9 mouse cellular contexts compared by ENCODE assay signal in the genomic region with DNA sequence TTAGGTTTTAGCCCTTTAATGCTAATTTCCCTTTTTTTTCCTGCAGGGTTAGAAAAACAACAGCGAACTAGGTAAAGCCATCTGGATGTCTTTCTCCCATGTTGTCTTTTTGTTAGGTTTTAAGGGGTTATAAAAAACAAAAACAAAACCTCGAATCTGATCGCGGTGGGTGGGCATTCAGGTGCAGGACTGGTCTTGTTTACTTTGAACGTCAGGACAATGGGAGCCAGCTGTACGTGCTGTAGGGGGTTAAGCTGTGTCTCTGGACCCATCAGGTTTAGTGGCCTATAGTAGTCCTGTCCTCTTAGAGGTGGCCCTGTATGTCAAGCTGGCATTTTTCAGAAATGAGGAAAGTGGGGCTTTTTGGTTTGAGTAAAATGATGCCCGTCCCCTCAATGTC. TPM values are rescaled to one million over a fixed set of nuclear protein-coding genes. Genes with fewer than 3 reads are reported as not detected.
DNase-seq lines count a peak whose midpoint lies in the region; ATAC-seq and TF ChIP-seq lines count a peak whose summit lies in the region.
"Had no signal": no experiment of that assay in that cellular context is flagged by ENCODE, and none has a peak within 500 bp of the region (broad histone marks: within the 10 kb centered on the region; RNA-seq: fewer than 3 reads in every experiment).

No protein-coding gene starts in this region.

- H3K4me2 ChIP-seq in CH12.LX (ENCODE audit: insufficient read depth, low read depth, poor library complexity, severe bottlenecking), result peak overlapping the region; percentile 81
- H3K4me2 ChIP-seq in limb, embryonic 15.5 days, result peak overlapping the region; percentile 90
- H3K4me2 ChIP-seq in stomach, embryonic 16.5 days (ENCODE audit: low read depth, low read length), result peak overlapping the region; percentile 94

- DNase-seq in gastrocnemius, adult 2 months, result no peak
- no peak for DNase-seq in gastrocnemius, postnatal 25 days
- DNase-seq in CH12.LX (ENCODE audit: extremely low read depth), result no peak
- DNase-seq in forebrain, embryonic 10.5 days (ENCODE audit: extremely low spot score, low spot score), result no peak
- no peak for DNase-seq in right cerebral cortex, postnatal 14 days
- no peak for DNase-seq in left cerebral cortex, adult 18-20 months (ENCODE audit: low spot score in 2 of 2)

- no peak for ATAC-seq in limb, embryonic 15.5 days (ENCODE audit: insufficient number of reproducible peaks, low FRiP score, low TSS enrichment, low read depth)
- ATAC-seq in stomach, embryonic 16.5 days (ENCODE audit: insufficient read depth, low FRiP score), result no peak

- no peaks in the 10 kb centered on the region for H3K36me3 ChIP-seq in CH12.LX (replicated peaks in 1 of 2; ENCODE audit: control insufficient read depth in 1 of 2, insufficient read depth in 1 of 2, low read length in 1 of 2)
- H3K36me3 ChIP-seq in forebrain, embryonic 10.5 days (replicated peaks), result no peaks in the 10 kb centered on the region
- no peaks in the 10 kb centered on the region for H3K36me3 ChIP-seq in limb, embryonic 15.5 days
- H3K36me3 ChIP-seq in stomach, embryonic 16.5 days (ENCODE audit: control insufficient read depth, insufficient read depth, low read length), result no peaks in the 10 kb centered on the region

- no peak for TF ChIP-seq POLR2A in CH12.LX (IDR thresholded peaks at IDR 0.05; ENCODE audit: low read depth, low read length)

- H3K27ac ChIP-seq in gastrocnemius, adult 2 months, result peak overlapping the region; percentile 96
- no peak overlapping the region for H3K27ac ChIP-seq in CH12.LX (ENCODE audit: insufficient read depth, low read depth)
- H3K27ac ChIP-seq in forebrain, embryonic 10.5 days, result peak overlapping the region; percentile 88
- H3K27ac ChIP-seq in limb, embryonic 15.5 days, result no peak overlapping the region
- no peak overlapping the region for H3K27ac ChIP-seq in stomach, embryonic 16.5 days (ENCODE audit: low read length)

- intact Hi-C loops in gastrocnemius, adult 2 months (cut with DNase I), result loop anchor here (5.0 kb wide), 1 partner anchor 35 kb away; no protein-coding TSS in a partner anchor

- dilution Hi-C loops in CH12.LX (cut with MboI; ENCODE audit: extremely low pct_ligation_motif_present, extremely low pct_unique_long_range_greater_than_20kb, low sequenced_read_pairs), result no loop called here

- H3K4me3 ChIP-seq in gastrocnemius, adult 2 months, result peak overlapping the region; percentile 98
- H3K4me3 ChIP-seq in CH12.LX (replicated peaks in 1 of 3; ENCODE audit: low read depth in 2 of 3, low read length in 2 of 3, poor library complexity in 1 of 3), result peak overlapping the region; percentile 62 to 80 (median 63)
- H3K4me3 ChIP-seq in forebrain, embryonic 10.5 days, result peak overlapping the region; percentile 65
- H3K4me3 ChIP-seq in limb, embryonic 15.5 days, result peak overlapping the region; percentile 86
- H3K4me3 ChIP-seq in stomach, embryonic 16.5 days (replicated peaks; ENCODE audit: low read length), result peak overlapping the region; percentile 83

- peaks cover 19% of the 10 kb centered on the region for H3K27me3 ChIP-seq in CH12.LX (replicated peaks)
- H3K27me3 ChIP-seq in forebrain, embryonic 10.5 days (ENCODE audit: poor library complexity, severe bottlenecking), result peaks cover 14% of the 10 kb centered on the region
- H3K27me3 ChIP-seq in limb, embryonic 15.5 days, result no peaks in the 10 kb centered on the region
- H3K27me3 ChIP-seq in stomach, embryonic 16.5 days (ENCODE audit: control insufficient read depth, insufficient read depth, low read length), result no peaks in the 10 kb centered on the region

- no peak for TF ChIP-seq EP300 in CH12.LX (IDR thresholded peaks at IDR 0.05; ENCODE audit: low read length)

- H3K4me1 ChIP-seq in CH12.LX (ENCODE audit: control insufficient read depth in 1 of 2, insufficient read depth in 2 of 2), result peaks cover 4 to 15% of the 10 kb centered on the region in 2 experiments; a peak in 3 of 4 replicates
- H3K4me1 ChIP-seq in forebrain, embryonic 10.5 days, result peaks cover 29% of the 10 kb centered on the region
- H3K4me1 ChIP-seq in limb, embryonic 15.5 days, result peaks cover 16% of the 10 kb centered on the region
- H3K4me1 ChIP-seq in stomach, embryonic 16.5 days (ENCODE audit: control insufficient read depth, insufficient read depth, low read length), result peaks cover 21% of the 10 kb centered on the region

- no peak for TF ChIP-seq CTCF in gastrocnemius, adult 2 months (IDR thresholded peaks at IDR 0.05)
- no peak for TF ChIP-seq CTCF in CH12.LX (conservative IDR thresholded peaks at IDR 0.05 in 1 of 2, IDR thresholded peaks at IDR 0.05 in 1 of 2; ENCODE audit: low read depth in 2 of 2, low read length in 2 of 2)

- 4% methylated on average over 7 of the region's 7 CpGs for WGBS in forebrain, embryonic 10.5 days
- 8% methylated on average over 7 of the region's 7 CpGs for WGBS in limb, embryonic 15.5 days
- WGBS in stomach, embryonic 16.5 days, result 8% methylated on average over 7 of the region's 7 CpGs

- peak overlapping the region; percentile 55; the same call in 1 of the 2 replicates for H3K9ac ChIP-seq in CH12.LX (ENCODE audit: insufficient read depth, low read depth)
- peak overlapping the region; percentile 78 for H3K9ac ChIP-seq in limb, embryonic 15.5 days
- peak overlapping the region; percentile 94 for H3K9ac ChIP-seq in stomach, embryonic 16.5 days (ENCODE audit: low read length)

- no peaks in the 10 kb centered on the region for H3K9me3 ChIP-seq in CH12.LX (replicated peaks; ENCODE audit: low read length)
- no peaks in the 10 kb centered on the region; the same call in 1 of the 2 replicates for H3K9me3 ChIP-seq in forebrain, embryonic 10.5 days
- no peaks in the 10 kb centered on the region for H3K9me3 ChIP-seq in limb, embryonic 15.5 days
- no peaks in the 10 kb centered on the region for H3K9me3 ChIP-seq in stomach, embryonic 16.5 days (replicated peaks; ENCODE audit: control insufficient read depth, low read length)

- in situ Hi-C loops in CH12.LX (cut with MboI; ENCODE audit: low pct_ligation_motif_present, low pct_unique_long_range_greater_than_20kb, low sequenced_read_pairs), result no loop called here

- TF ChIP-seq RAD21 in CH12.LX (IDR thresholded peaks at IDR 0.05; ENCODE audit: low read depth, low read length), result no peak

- no peaks in the 10 kb centered on the region for H3K79me2 ChIP-seq in CH12.LX (replicated peaks; ENCODE audit: control insufficient read depth, extremely low read depth, insufficient read depth, poor library complexity, severe bottlenecking)

TF ChIP-seq in CH12.LX, 34 proteins besides CTCF, POLR2A, EP300 and RAD21:
- TF ChIP-seq MXI1 (IDR thresholded peaks at IDR 0.05; ENCODE audit: low read depth, low read length) (no peak), MEF2A (IDR thresholded peaks at IDR 0.05; ENCODE audit: borderline replicate concordance, low read depth, low read length) (no peak), ZNF384 (IDR thresholded peaks at IDR 0.05; ENCODE audit: low read depth, low read length) (no peak), ZMIZ1 (IDR thresholded peaks at IDR 0.05; ENCODE audit: low read depth, low read length) (no peak), JUND (conservative IDR thresholded peaks at IDR 0.05; ENCODE audit: low read depth, low read length) (no peak), NRF1 (IDR thresholded peaks at IDR 0.05; ENCODE audit: low read depth, low read length) (no peak), HCFC1 (IDR thresholded peaks at IDR 0.05; ENCODE audit: low read depth, low read length) (no peak), ZC3H11A (IDR thresholded peaks at IDR 0.05; ENCODE audit: low read depth, low read length) (no peak), TBP (conservative IDR thresholded peaks at IDR 0.05; ENCODE audit: low read depth, low read length) (no peak), ZKSCAN1 (IDR thresholded peaks at IDR 0.05; ENCODE audit: borderline replicate concordance, low read depth, low read length) (no peak), NELFE (IDR thresholded peaks at IDR 0.05; ENCODE audit: low read depth, low read length) (no peak), PAX5 (IDR thresholded peaks at IDR 0.05; ENCODE audit: low read length) (no peak), MAZ (IDR thresholded peaks at IDR 0.05; ENCODE audit: low read depth, low read length) (no peak), SIN3A (IDR thresholded peaks at IDR 0.05; ENCODE audit: low read length) (no peak), GABPA (IDR thresholded peaks at IDR 0.05; ENCODE audit: insufficient replicate concordance, low read depth, low read length) (no peak), BHLHE40 (IDR thresholded peaks at IDR 0.05; ENCODE audit: low read depth, low read length) (no peak), MAFK (IDR thresholded peaks at IDR 0.05; ENCODE audit: insufficient replicate concordance, low read length) (no peak)

RNA-seq across cellular contexts. Expression of gene Serinc5, which starts 1.0 kb away (rescaled TPM):
- total RNA-seq in gastrocnemius, adult 2 months (2021), result 1 to 10 TPM; 2.5 to 4.2 TPM
- 1 to 10 TPM; 5.5 to 6.5 TPM for total RNA-seq in gastrocnemius, postnatal 25 days (2021)
- total RNA-seq in CH12.LX (2012; rRNA removed) (5.0 and 5.2 TPM in 2 replicates), CH12.LX (2014; rRNA removed) (3.8 and 4.3 TPM in 2 replicates)
- polyA plus RNA-seq in CH12.LX (2012; ENCODE audit: insufficient read length, low read depth), result 1.9 and 2.2 TPM in 2 replicates
- 8.2 and 8.9 TPM in 2 replicates for polyA plus RNA-seq in forebrain, embryonic 10.5 days (2016; fragmentation: Nextera tagmentation; extraction: Ambion mirVana)
- polyA plus RNA-seq in limb, embryonic 15.5 days (2015; fragmentation: Nextera tagmentation; extraction: Ambion mirVana), result 19.3 and 19.7 TPM in 2 replicates
- 29.9 and 30.8 TPM in 2 replicates for polyA plus RNA-seq in stomach, embryonic 16.5 days (2015; fragmentation: Nextera tagmentation; extraction: Ambion mirVana)
- 10 to 100 TPM; 49.0 to 54.6 TPM for total RNA-seq in left cerebral cortex, adult 18-20 months (2021)

RNA-seq across cellular contexts. Expression of gene Spz1, which starts 35.9 kb away (rescaled TPM):
- total RNA-seq in gastrocnemius, adult 2 months (2021), result not detected
- not detected for total RNA-seq in gastrocnemius, postnatal 25 days (2021)
- total RNA-seq in CH12.LX (2012; rRNA removed), result not detected in 2 replicates
- total RNA-seq in CH12.LX (2014; rRNA removed), result not detected in 2 replicates
- polyA plus RNA-seq in CH12.LX (2012; ENCODE audit: insufficient read length, low read depth), result not detected in 2 replicates
- not detected in 2 replicates for polyA plus RNA-seq in forebrain, embryonic 10.5 days (2016; fragmentation: Nextera tagmentation; extraction: Ambion mirVana)
- polyA plus RNA-seq in limb, embryonic 15.5 days (2015; fragmentation: Nextera tagmentation; extraction: Ambion mirVana), result not detected in 2 replicates
- polyA plus RNA-seq in stomach, embryonic 16.5 days (2015; fragmentation: Nextera tagmentation; extraction: Ambion mirVana), result not detected in 2 replicates
- total RNA-seq in left cerebral cortex, adult 18-20 months (2021), result not detected
- polyA plus RNA-seq: large intestine, adult 2 months had no signal

Comparison
In these comparisons a context has a peak if more than half of its experiments do, and no peak if none do; other contexts are left out.
1. H3K27ac ChIP-seq: peak in gastrocnemius, adult 2 months (single experiment) and forebrain, embryonic 10.5 days (single experiment); none in CH12.LX (single experiment), limb, embryonic 15.5 days (single experiment) and stomach, embryonic 16.5 days (single experiment).
2. RNA of gene Serinc5, which starts 1.0 kb away (total RNA-seq): 49.0 to 54.6 TPM in left cerebral cortex, adult 18-20 months; 5.5 to 6.5 TPM in gastrocnemius, postnatal 25 days, 3.8 to 5.2 TPM in CH12.LX and 2.5 to 4.2 TPM in gastrocnemius, adult 2 months; every median in the first group is over 4 times any median in the second.
3. Peak in every context shown above with its lines, with median percentiles within 50 percentile points of each other: H3K4me3 ChIP-seq, H3K4me2 ChIP-seq and H3K9ac ChIP-seq.